Mouse (Mus musculus): ENCODE measurements around the gene Olfr764-ps1. TPM values are rescaled to one million over a fixed set of nuclear protein-coding genes. Genes with fewer than 3 reads are reported as not detected.
A peak's percentile ranks its signal among the peaks of the same experiment; 100 is the strongest.
"Not testable (repeated sequence)": the region's sequence is repeated elsewhere in the genome, so short reads cannot be mapped to it uniquely, and the experiment has no call there.

Olfr764-ps1 gene
- polyA plus RNA-seq, 1 experiment from 2014 or later, result not detected

DNA sequence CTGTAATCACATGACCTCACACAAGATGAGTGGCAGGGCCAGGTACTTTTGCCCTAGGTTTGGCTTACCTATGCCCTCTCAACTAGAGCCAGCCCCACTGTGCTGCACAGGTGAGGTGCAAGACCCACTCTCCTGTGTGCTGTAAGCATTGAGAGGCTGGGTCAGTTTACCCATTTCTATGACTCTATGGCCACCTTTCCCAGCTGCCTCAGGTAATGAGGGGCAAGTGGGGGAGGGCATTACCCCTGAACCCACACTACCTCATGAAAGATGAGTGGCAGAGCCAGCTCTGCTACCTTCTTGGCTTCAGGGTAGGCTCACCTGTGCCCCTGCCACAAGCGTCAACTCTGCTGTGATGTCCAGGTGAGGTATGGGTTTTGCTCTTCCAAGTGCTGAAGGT is 43.9 kb downstream of the Olfr764-ps1 start:
- no peaks in the 10 kb centered on the region for H3K36me3 ChIP-seq (ENCODE audit: control insufficient read depth, insufficient read depth, low read length)
- no peaks in the 10 kb centered on the region for H3K4me1 ChIP-seq (replicated peaks; ENCODE audit: control insufficient read depth, insufficient read depth)
- DNase-seq (ENCODE audit: low spot score), result no peak
- no peak overlapping the region for H3K27ac ChIP-seq (replicated peaks)
- 96% methylated on average over 1 of the region's 1 CpGs for WGBS
- no peaks in the 10 kb centered on the region for H3K9me3 ChIP-seq (ENCODE audit: control insufficient read depth, low read length)
- TF ChIP-seq CTCF (IDR thresholded peaks at IDR 0.05; ENCODE audit: low read depth) (no peak), EP300 (optimal IDR thresholded peaks at IDR 0.05) (no peak)
- H3K4me3 ChIP-seq (ENCODE audit: low read depth, low read length), result no peak overlapping the region
- H3K4me2 ChIP-seq (replicated peaks; ENCODE audit: low read depth), result no peak overlapping the region
- ATAC-seq (ENCODE audit: low FRiP score, low TSS enrichment), result no peak
- no peak overlapping the region for H3K9ac ChIP-seq (ENCODE audit: low read length)
- no peaks in the 10 kb centered on the region for H3K27me3 ChIP-seq (ENCODE audit: control insufficient read depth, insufficient read depth, low read length)

DNA sequence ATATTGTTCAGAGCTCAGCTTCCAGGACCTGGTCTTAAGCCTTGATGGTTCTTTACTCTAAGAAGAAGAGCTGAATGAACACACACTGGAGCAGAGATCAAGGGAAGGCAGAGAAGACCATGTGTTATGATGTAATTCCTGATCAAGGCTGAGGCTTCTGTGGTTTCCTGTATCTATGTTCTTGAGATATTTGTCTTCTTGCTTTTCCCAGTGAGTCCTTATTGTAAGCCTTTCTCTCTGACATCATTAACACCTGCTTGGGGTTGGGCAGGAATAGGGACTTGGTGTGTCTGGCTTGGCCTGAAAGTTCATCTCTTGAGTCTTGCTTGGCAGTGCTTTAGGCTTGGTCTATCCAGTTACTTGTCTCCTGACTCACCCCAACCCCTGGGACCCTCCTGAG is 48.7 kb downstream of the Olfr764-ps1 start:
- Histone ChIP-seq H3K9ac (ENCODE audit: low read length) (no peak overlapping the region), H3K4me3 (ENCODE audit: low read depth, low read length) (no peak overlapping the region), H3K4me1 (replicated peaks; ENCODE audit: control insufficient read depth, insufficient read depth) (no peaks in the 10 kb centered on the region), H3K36me3 (ENCODE audit: control insufficient read depth, insufficient read depth, low read length) (no peaks in the 10 kb centered on the region), H3K27ac (replicated peaks) (no peak overlapping the region), H3K4me2 (replicated peaks; ENCODE audit: low read depth) (no peak overlapping the region), H3K27me3 (ENCODE audit: control insufficient read depth, insufficient read depth, low read length) (no peaks in the 10 kb centered on the region), H3K9me3 (ENCODE audit: control insufficient read depth, low read length) (no peaks in the 10 kb centered on the region)
- DNase-seq (ENCODE audit: low spot score) (no peak), ATAC-seq (ENCODE audit: low FRiP score, low TSS enrichment) (no peak)
- TF ChIP-seq CTCF (IDR thresholded peaks at IDR 0.05; ENCODE audit: low read depth) (no peak), EP300 (optimal IDR thresholded peaks at IDR 0.05) (no peak)

DNA sequence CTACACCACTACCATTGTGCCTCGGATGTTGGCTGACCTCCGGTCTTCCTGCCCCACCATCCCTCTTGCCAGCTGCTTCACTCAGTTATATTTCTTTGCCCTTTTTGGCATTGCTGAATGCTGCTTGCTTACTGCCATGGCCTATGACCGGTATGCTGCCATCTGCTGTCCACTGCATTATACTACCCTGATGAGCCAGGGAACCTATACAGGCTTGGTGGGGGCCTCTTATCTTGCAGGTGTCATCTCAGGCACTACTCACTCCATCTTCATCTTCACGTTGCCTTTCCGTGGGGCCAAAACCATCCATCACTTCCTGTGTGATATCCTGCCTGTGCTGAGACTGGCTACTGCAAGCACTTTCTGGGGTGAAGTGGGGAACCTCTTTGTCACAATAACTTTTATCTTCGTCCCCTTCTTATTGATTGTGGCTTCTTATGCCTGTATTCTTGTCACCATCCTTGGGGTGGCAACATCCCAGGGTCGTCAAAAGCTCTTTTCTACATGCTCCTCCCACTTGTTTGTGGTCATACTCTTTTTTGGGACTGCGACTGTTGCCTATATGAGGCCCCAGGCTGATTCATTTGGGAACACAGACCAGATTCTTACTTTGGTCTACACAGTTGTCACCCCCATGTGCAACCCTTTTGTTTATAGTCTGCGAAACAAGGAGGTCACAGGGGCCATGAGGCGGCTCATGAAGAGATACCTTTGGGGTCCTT is 49.4 kb downstream of the Olfr764-ps1 start:
- not testable (repeated sequence) for H3K27ac ChIP-seq (replicated peaks); H3K9me3 ChIP-seq (ENCODE audit: control insufficient read depth, low read length); H3K27me3 ChIP-seq (ENCODE audit: control insufficient read depth, insufficient read depth, low read length); H3K4me2 ChIP-seq (replicated peaks; ENCODE audit: low read depth); H3K36me3 ChIP-seq (ENCODE audit: control insufficient read depth, insufficient read depth, low read length); H3K4me3 ChIP-seq (ENCODE audit: low read depth, low read length); H3K9ac ChIP-seq (ENCODE audit: low read length); H3K4me1 ChIP-seq (replicated peaks; ENCODE audit: control insufficient read depth, insufficient read depth); DNase-seq (ENCODE audit: low spot score)
- ATAC-seq (ENCODE audit: low FRiP score, low TSS enrichment), result peak; percentile 29; the same call in 1 of the 2 replicates
- WGBS, result 68% methylated on average over 5 of the region's 10 CpGs

DNA sequence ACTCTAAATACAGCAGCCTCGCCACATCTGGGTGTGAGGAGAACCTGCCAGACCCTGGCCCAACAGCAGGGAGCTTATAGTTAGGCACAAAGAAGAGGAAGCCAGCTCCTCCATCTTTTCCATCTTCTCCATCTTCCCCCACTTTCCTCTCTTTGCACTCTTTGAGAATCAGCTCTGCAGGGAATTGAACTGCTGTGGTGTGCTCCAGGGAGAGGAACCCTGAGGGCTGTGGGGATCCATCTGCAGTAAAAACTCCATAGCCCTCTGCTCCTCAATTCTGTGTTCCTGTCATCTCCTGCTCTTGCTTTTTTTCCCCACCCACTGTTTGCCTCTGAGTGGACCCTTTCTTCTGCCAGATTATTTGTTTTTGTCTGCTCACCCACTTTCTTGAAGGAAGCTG is 50.6 kb downstream of the Olfr764-ps1 start, which contains the start of gene Olfr9:
Gene Olfr9, plus strand, starts transcription at position 301 of the 400 bp plus-strand sequence.
- not testable (repeated sequence) for H3K9ac ChIP-seq (ENCODE audit: low read length); H3K36me3 ChIP-seq (ENCODE audit: control insufficient read depth, insufficient read depth, low read length); DNase-seq (ENCODE audit: low spot score); ATAC-seq (ENCODE audit: low FRiP score, low TSS enrichment); H3K9me3 ChIP-seq (ENCODE audit: control insufficient read depth, low read length); H3K4me3 ChIP-seq (ENCODE audit: low read depth, low read length); H3K4me1 ChIP-seq (replicated peaks; ENCODE audit: control insufficient read depth, insufficient read depth); H3K4me2 ChIP-seq (replicated peaks; ENCODE audit: low read depth); H3K27ac ChIP-seq (replicated peaks); H3K27me3 ChIP-seq (ENCODE audit: control insufficient read depth, insufficient read depth, low read length)
- 38% methylated on average over 1 of the region's 1 CpGs for WGBS

Other genes with a start within 250 kb of the Olfr764-ps1 start
- 2.0 and 2.1 TPM in 2 replicates for gene Mmp19, start 249.0 kb downstream of the Olfr764-ps1 start, polyA plus RNA-seq (2015; fragmentation: Nextera tagmentation; extraction: Ambion mirVana)
- 29.8 and 30.5 TPM in 2 replicates for gene Dnajc14, start 235.8 kb downstream of the Olfr764-ps1 start, polyA plus RNA-seq (2015; fragmentation: Nextera tagmentation; extraction: Ambion mirVana)
- 7.8 and 8.5 TPM in 2 replicates for gene Tmem198b, start 235.5 kb downstream of the Olfr764-ps1 start, polyA plus RNA-seq (2015; fragmentation: Nextera tagmentation; extraction: Ambion mirVana)
- 99.4 and 104 TPM in 2 replicates for gene Sarnp, start 222.6 kb downstream of the Olfr764-ps1 start, polyA plus RNA-seq (2015; fragmentation: Nextera tagmentation; extraction: Ambion mirVana)
- 111 and 121 TPM in 2 replicates for gene Ormdl2, start 218.3 kb downstream of the Olfr764-ps1 start, polyA plus RNA-seq (2015; fragmentation: Nextera tagmentation; extraction: Ambion mirVana)
- gene Gdf11, start 148.2 kb downstream of the Olfr764-ps1 start, polyA plus RNA-seq (2015; fragmentation: Nextera tagmentation; extraction: Ambion mirVana), result 1.5 and 1.6 TPM in 2 replicates
- gene Cd63, start 138.9 kb downstream of the Olfr764-ps1 start, polyA plus RNA-seq (2015; fragmentation: Nextera tagmentation; extraction: Ambion mirVana), result 760 and 773 TPM in 2 replicates
- 8.1 and 9.5 TPM in 2 replicates for gene Rdh5, start 117.0 kb downstream of the Olfr764-ps1 start, polyA plus RNA-seq (2015; fragmentation: Nextera tagmentation; extraction: Ambion mirVana)
- gene Bloc1s1, start 115.9 kb downstream of the Olfr764-ps1 start, polyA plus RNA-seq (2015; fragmentation: Nextera tagmentation; extraction: Ambion mirVana), result 194 and 198 TPM in 2 replicates
- gene Itga7, start 106.1 kb downstream of the Olfr764-ps1 start, polyA plus RNA-seq (2015; fragmentation: Nextera tagmentation; extraction: Ambion mirVana), result 8.5 and 8.7 TPM in 2 replicates
- 67.6 and 68.0 TPM in 2 replicates for gene Mettl7b, start 78.9 kb downstream of the Olfr764-ps1 start, polyA plus RNA-seq (2015; fragmentation: Nextera tagmentation; extraction: Ambion mirVana)
- gene Olfr9, start 50.5 kb downstream of the Olfr764-ps1 start, polyA plus RNA-seq (2015; fragmentation: Nextera tagmentation; extraction: Ambion mirVana), result not detected in 2 replicates
- not detected in 2 replicates for gene Olfr763, start 29.1 kb downstream of the Olfr764-ps1 start, polyA plus RNA-seq (2015; fragmentation: Nextera tagmentation; extraction: Ambion mirVana)
- not detected in 2 replicates for gene Olfr765, start 10.1 kb upstream of the Olfr764-ps1 start, polyA plus RNA-seq (2015; fragmentation: Nextera tagmentation; extraction: Ambion mirVana)
- gene Olfr766-ps1, start 29.1 kb upstream of the Olfr764-ps1 start, polyA plus RNA-seq (2015; fragmentation: Nextera tagmentation; extraction: Ambion mirVana), result not detected in 2 replicates
- not detected in 2 replicates for gene Olfr767, start 43.0 kb upstream of the Olfr764-ps1 start, polyA plus RNA-seq (2015; fragmentation: Nextera tagmentation; extraction: Ambion mirVana)
- gene Olfr768, start 59.5 kb upstream of the Olfr764-ps1 start, polyA plus RNA-seq (2015; fragmentation: Nextera tagmentation; extraction: Ambion mirVana), result not detected in 2 replicates
- gene Olfr769, start 78.0 kb upstream of the Olfr764-ps1 start, polyA plus RNA-seq (2015; fragmentation: Nextera tagmentation; extraction: Ambion mirVana), result not detected in 2 replicates
- gene Olfr770, start 99.1 kb upstream of the Olfr764-ps1 start, polyA plus RNA-seq (2015; fragmentation: Nextera tagmentation; extraction: Ambion mirVana), result not detected in 2 replicates
- not detected in 2 replicates for gene Olfr771, start 124.9 kb upstream of the Olfr764-ps1 start, polyA plus RNA-seq (2015; fragmentation: Nextera tagmentation; extraction: Ambion mirVana)
- gene Olfr772, start 138.0 kb upstream of the Olfr764-ps1 start, polyA plus RNA-seq (2015; fragmentation: Nextera tagmentation; extraction: Ambion mirVana), result not detected in 2 replicates
- gene Olfr773, start 147.5 kb upstream of the Olfr764-ps1 start, polyA plus RNA-seq (2015; fragmentation: Nextera tagmentation; extraction: Ambion mirVana), result not detected in 2 replicates
- gene Olfr774, start 196.3 kb upstream of the Olfr764-ps1 start, polyA plus RNA-seq (2015; fragmentation: Nextera tagmentation; extraction: Ambion mirVana), result not detected in 2 replicates
- gene Olfr775, start 208.5 kb upstream of the Olfr764-ps1 start, polyA plus RNA-seq (2015; fragmentation: Nextera tagmentation; extraction: Ambion mirVana), result not detected in 2 replicates
- not detected in 2 replicates for gene Olfr776, start 219.2 kb upstream of the Olfr764-ps1 start, polyA plus RNA-seq (2015; fragmentation: Nextera tagmentation; extraction: Ambion mirVana)
- gene Olfr777, start 231.6 kb upstream of the Olfr764-ps1 start, polyA plus RNA-seq (2015; fragmentation: Nextera tagmentation; extraction: Ambion mirVana), result not detected in 2 replicates